Mouse (Mus musculus) lung, adult 2 months (tissue): ENCODE measurements around the gene Clec16a.

Experiments used
- CTCF ChIP-seq: fragments of 200-500 bp; IDR thresholded peaks from 2 replicates; pipeline ENCODE4 v1.5.1; 2011; ENCODE audit warnings: mild to moderate bottlenecking, low read length, control low read depth; ENCODE audit not compliant: insufficient read depth
- POLR2A ChIP-seq: fragments of 200-500 bp; IDR thresholded peaks from 2 replicates; pipeline ENCODE4 v1.6.1; 2011; ENCODE audit warnings: low read depth, mild to moderate bottlenecking, control low read depth, low read length, borderline replicate concordance; ENCODE audit errors: extremely low read depth

DNA sequence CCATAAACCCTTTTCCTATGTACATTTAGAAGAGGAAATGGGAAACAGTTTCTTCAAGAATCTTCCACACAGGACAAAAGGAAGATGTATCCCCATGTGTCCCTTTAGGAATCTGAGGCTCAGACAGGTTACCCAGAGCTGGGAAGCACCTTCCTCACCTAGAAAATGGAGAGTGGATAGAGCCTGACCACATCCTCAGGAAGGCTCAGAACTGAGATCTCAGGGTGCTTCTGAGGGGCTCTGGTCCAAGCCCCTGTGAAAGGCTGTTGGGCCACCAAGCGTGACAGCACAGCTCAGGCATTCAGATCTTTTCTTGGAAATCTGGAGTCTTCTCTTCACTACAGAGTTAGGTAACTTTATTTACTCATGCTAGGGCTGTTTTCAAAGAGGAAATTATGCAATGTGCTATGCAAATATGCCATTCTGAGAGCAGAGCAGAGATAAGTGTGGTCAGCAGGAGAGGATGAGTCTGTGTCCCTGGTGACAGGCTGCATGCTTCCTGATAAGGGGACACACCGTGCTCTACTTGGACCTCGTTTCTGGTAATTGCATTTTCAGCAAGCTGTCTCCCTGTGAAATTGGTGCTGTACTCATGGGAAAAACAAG lies 131.4 kb downstream of the Clec16a start:
- TF ChIP-seq POLR2A = no peak
- TF ChIP-seq CTCF = no peak
